Mouse (Mus musculus) ES-E14 (cell line): ENCODE data around the gene Ifna5. TPM values are rescaled to one million over a fixed set of nuclear protein-coding genes. Genes with fewer than 3 reads are reported as not detected.
"Not testable (repeated sequence)": the region's sequence is repeated elsewhere in the genome, so short reads cannot be mapped to it uniquely, and the experiment has no call there.

Experiments
- DNase-seq: peaks from one replicate; pipeline ENCODE4 v3.0.0-alpha.2; 2013; ENCODE audit warnings: low read depth, low spot score
- H3K27ac ChIP-seq: 2 replicates; pipeline ENCODE4 v1.5.1; 2012; ENCODE audit warnings: low read depth, mild to moderate bottlenecking, low read length, moderate library complexity, mixed read lengths; ENCODE audit not compliant: poor library complexity, insufficient read depth, severe bottlenecking
- H3K36me3 ChIP-seq: 2 replicates; pipeline ENCODE4 v1.6.1; 2012; ENCODE audit warnings: mild to moderate bottlenecking, low read length, moderate library complexity, mixed read lengths; ENCODE audit not compliant: control insufficient read depth, poor library complexity, insufficient read depth, severe bottlenecking
- H3K4me1 ChIP-seq, 2 experiments: fragments of 150-350 bp in 1 of 2; sonication (generic) in 1 of 2; 2 replicates each; pipeline ENCODE4 v1.6.1; 2012; ENCODE audit warnings: low read length in 2 of 2, mild to moderate bottlenecking in 1 of 2, mixed read lengths in 1 of 2; ENCODE audit not compliant: control insufficient read depth in 2 of 2, insufficient read depth in 2 of 2, poor library complexity in 1 of 2
- H3K4me3 ChIP-seq, 2 experiments: fragments of 150-350 bp in 1 of 2; sonication (generic) in 1 of 2; 2 replicates each; pipeline ENCODE4 v1.5.1; 2012; ENCODE audit warnings: low read length in 2 of 2, low read depth in 1 of 2, mild to moderate bottlenecking in 1 of 2, mixed read lengths in 1 of 2; ENCODE audit not compliant: insufficient read depth in 1 of 2, poor library complexity in 1 of 2, severe bottlenecking in 1 of 2
- H3K9ac ChIP-seq: 2 replicates; pipeline ENCODE4 v1.6.1; 2012; ENCODE audit warnings: low read depth, mild to moderate bottlenecking, low read length, mixed read lengths; ENCODE audit not compliant: poor library complexity, insufficient read depth, severe bottlenecking
- H3K9me3 ChIP-seq: fragments of 150-350 bp; sonication (generic); 2 replicates; pipeline ENCODE4 v1.6.1; 2012; ENCODE audit warnings: low read depth, mild to moderate bottlenecking, low read length; ENCODE audit not compliant: control insufficient read depth, insufficient read depth
- in situ Hi-C, 2 experiments: fragments of 600-800 bp; cut with MboI; formaldehyde crosslinking; loops; one replicate each; pipeline ENCODE4 v1.15.1; 2025; ENCODE audit warnings: low sequenced_read_pairs in 2 of 2, inconsistent platforms in 1 of 2; ENCODE audit not compliant: unreplicated experiment in 2 of 2
- total RNA-seq: library from RNA; depleted of rRNA; stranded (reverse); fragments of 300-350 nt; gene quantifications from 2 replicates; pipeline ENCODE4 v1.2.3, GENCODE M21; 2012; rRNA removed

Gene Ifna5
- not detected in 2 replicates for total RNA-seq

GRCm38 (mm10) chr4:88835225-88835624, at the start of gene Ifna5:
Gene Ifna5 (plus strand): TSS chr4:88835525.
- H3K4me3 ChIP-seq, H3K27ac ChIP-seq, H3K9me3 ChIP-seq, H3K4me1 ChIP-seq, DNase-seq, H3K36me3 ChIP-seq, H3K9ac ChIP-seq, in situ Hi-C loops: not testable (repeated sequence)

DNA sequence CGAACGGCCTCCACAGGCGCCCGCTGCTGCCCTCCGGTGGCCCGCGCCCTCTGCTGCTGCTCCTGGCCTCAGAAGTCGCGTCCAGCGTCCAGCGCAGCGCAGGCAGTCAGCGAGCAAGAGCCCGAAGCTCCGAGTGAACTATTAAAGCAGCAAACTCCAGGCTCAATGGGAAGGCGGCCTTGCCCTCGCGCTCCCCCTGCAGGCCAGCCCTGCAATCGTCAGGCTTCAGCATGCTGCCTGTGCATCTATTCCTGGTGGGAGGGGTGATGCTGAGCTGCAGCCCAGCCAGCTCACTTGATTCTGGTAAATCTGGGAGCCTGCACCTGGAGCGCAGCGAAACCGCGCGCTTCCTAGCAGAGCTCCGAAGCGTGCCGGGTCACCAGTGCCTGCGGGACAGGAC, 46.9 kb upstream of the Ifna5 start, which contains the start of gene Gm13277:
Gene Gm13277 (plus strand): TSS at position 231 of the 400 bp plus-strand sequence.
- in situ Hi-C loops, DNase-seq: not testable (repeated sequence)

GRCm38 (mm10) chr4:88791250-88791649, 44.1 kb upstream of the Ifna5 start, which contains the start of gene Gm13278:
Gene Gm13278 (plus strand): TSS chr4:88791550.
- in situ Hi-C loops, result not testable (repeated sequence)

More for the DNA sequence above, 46.9 kb upstream of the Ifna5 start, which contains the start of gene Gm13277:
- not testable (repeated sequence) for H3K4me3 ChIP-seq, H3K36me3 ChIP-seq, H3K9ac ChIP-seq, H3K27ac ChIP-seq, H3K4me1 ChIP-seq, H3K9me3 ChIP-seq

GRCm38 (mm10) chr4:88793936-88794675, 41.2 kb upstream of the Ifna5 start, which contains the start of gene Gm13275:
Gene Gm13275 (plus strand): TSS chr4:88794487.
- H3K4me3 ChIP-seq, H3K27ac ChIP-seq, H3K9ac ChIP-seq, H3K4me1 ChIP-seq, in situ Hi-C loops, DNase-seq, H3K9me3 ChIP-seq, H3K36me3 ChIP-seq: not testable (repeated sequence)

More at GRCm38 (mm10) chr4:88791250-88791649, 44.1 kb upstream of the Ifna5 start, which contains the start of gene Gm13278:
- H3K36me3 ChIP-seq, H3K9ac ChIP-seq, H3K4me1 ChIP-seq, H3K4me3 ChIP-seq, H3K9me3 ChIP-seq, H3K27ac ChIP-seq, DNase-seq: not testable (repeated sequence)

GRCm38 (mm10) chr4:88797097-88797496, 38.2 kb upstream of the Ifna5 start, which contains the start of gene Gm13279:
Gene Gm13279 (plus strand): TSS chr4:88797397.
- H3K4me1 ChIP-seq, H3K9me3 ChIP-seq, H3K9ac ChIP-seq, H3K36me3 ChIP-seq, H3K27ac ChIP-seq, in situ Hi-C loops, DNase-seq, H3K4me3 ChIP-seq: not testable (repeated sequence)

GRCm38 (mm10) chr4:88799365-88799764, 36.0 kb upstream of the Ifna5 start, which contains the start of gene Gm13285:
Gene Gm13285 (plus strand): TSS chr4:88799665.
- H3K9me3 ChIP-seq, in situ Hi-C loops, H3K36me3 ChIP-seq, H3K27ac ChIP-seq, DNase-seq, H3K4me1 ChIP-seq, H3K4me3 ChIP-seq, H3K9ac ChIP-seq: not testable (repeated sequence)

DNA sequence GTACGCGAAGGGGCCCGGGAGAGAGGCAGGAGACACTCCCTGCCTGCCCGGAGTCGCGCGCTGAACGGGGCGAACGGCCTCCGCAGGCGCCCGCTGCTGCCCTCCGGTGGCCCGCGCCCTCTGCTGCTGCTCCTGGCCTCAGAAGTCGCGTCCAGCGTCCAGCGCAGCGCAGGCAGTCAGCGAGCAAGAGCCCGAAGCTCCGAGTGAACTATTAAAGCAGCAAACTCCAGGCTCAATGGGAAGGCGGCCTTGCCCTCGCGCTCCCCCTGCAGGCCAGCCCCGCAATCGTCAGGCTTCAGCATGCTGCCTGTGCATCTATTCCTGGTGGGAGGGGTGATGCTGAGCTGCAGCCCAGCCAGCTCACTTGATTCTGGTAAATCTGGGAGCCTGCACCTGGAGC, 32.4 kb upstream of the Ifna5 start, which contains the start of gene Gm13287:
Gene Gm13287 (plus strand): TSS at position 301 of the 400 bp plus-strand sequence.
- H3K9ac ChIP-seq, H3K9me3 ChIP-seq, DNase-seq, H3K36me3 ChIP-seq, H3K27ac ChIP-seq, H3K4me3 ChIP-seq, in situ Hi-C loops, H3K4me1 ChIP-seq: not testable (repeated sequence)

- H3K27ac ChIP-seq, H3K4me1 ChIP-seq, H3K9ac ChIP-seq, in situ Hi-C loops, H3K4me3 ChIP-seq, DNase-seq, H3K36me3 ChIP-seq, H3K9me3 ChIP-seq: not testable (repeated sequence)
These were observed 30.1 kb upstream of the Ifna5 start, which contains the start of gene Gm13288 for GRCm38 (mm10) chr4:88805231-88805630. Gene Gm13288 (plus strand): TSS chr4:88805531.
